Mouse (Mus musculus): ENCODE measurements around the gene Tkt. TPM values are rescaled to one million over a fixed set of nuclear protein-coding genes. Genes with fewer than 3 reads are reported as not detected.

The Tkt gene
- polyA plus RNA-seq (2015; fragmentation: Nextera tagmentation; extraction: Ambion mirVana): 393 and 411 TPM in 2 replicates

- Histone ChIP-seq H3K4me2 (ENCODE audit: low read depth, low read length) (peak within 1 kb of the TSS; percentile 78), H3K9me3 (ENCODE audit: control insufficient read depth, low read length) (no peaks in the 10 kb centered on the region), H3K4me1 (ENCODE audit: control insufficient read depth, insufficient read depth, low read length) (peaks cover 18% of the 10 kb centered on the region), H3K27ac (ENCODE audit: low read length) (peak within 1 kb of the TSS; percentile 95), H3K36me3 (ENCODE audit: control insufficient read depth, insufficient read depth, low read length) (no peaks in the 10 kb centered on the region), H3K4me3 (ENCODE audit: low read length) (peak within 1 kb of the TSS; percentile 72), H3K9ac (ENCODE audit: low read depth, low read length) (peak within 1 kb of the TSS; percentile 93), H3K27me3 (replicated peaks; ENCODE audit: control insufficient read depth, insufficient read depth, low read length) (no peaks in the 10 kb centered on the region)
- peak; percentile 37 for ATAC-seq
- WGBS: 34% methylated on average over 8 of the region's 8 CpGs
These were observed at the start of gene Tkt for GRCm38 (mm10) chr14:30548131-30548720. TSS of gene Tkt (plus strand) at chr14:30548359.

GRCm38 (mm10) chr14:30504990-30505389 lies 43.2 kb upstream of the Tkt start:
- Histone ChIP-seq H3K4me3 (ENCODE audit: low read length) (no peak overlapping the region), H3K4me1 (ENCODE audit: control insufficient read depth, insufficient read depth, low read length) (no peaks in the 10 kb centered on the region), H3K27ac (ENCODE audit: low read length) (no peak overlapping the region), H3K36me3 (ENCODE audit: control insufficient read depth, insufficient read depth, low read length) (peaks cover 6% of the 10 kb centered on the region; the same call in 1 of the 2 replicates), H3K9me3 (ENCODE audit: control insufficient read depth, low read length) (no peaks in the 10 kb centered on the region), H3K27me3 (replicated peaks; ENCODE audit: control insufficient read depth, insufficient read depth, low read length) (no peaks in the 10 kb centered on the region), H3K4me2 (ENCODE audit: low read depth, low read length) (no peak overlapping the region), H3K9ac (ENCODE audit: low read depth, low read length) (no peak overlapping the region)
- WGBS: 90% methylated on average over 5 of the region's 5 CpGs
- ATAC-seq: no peak

DNA sequence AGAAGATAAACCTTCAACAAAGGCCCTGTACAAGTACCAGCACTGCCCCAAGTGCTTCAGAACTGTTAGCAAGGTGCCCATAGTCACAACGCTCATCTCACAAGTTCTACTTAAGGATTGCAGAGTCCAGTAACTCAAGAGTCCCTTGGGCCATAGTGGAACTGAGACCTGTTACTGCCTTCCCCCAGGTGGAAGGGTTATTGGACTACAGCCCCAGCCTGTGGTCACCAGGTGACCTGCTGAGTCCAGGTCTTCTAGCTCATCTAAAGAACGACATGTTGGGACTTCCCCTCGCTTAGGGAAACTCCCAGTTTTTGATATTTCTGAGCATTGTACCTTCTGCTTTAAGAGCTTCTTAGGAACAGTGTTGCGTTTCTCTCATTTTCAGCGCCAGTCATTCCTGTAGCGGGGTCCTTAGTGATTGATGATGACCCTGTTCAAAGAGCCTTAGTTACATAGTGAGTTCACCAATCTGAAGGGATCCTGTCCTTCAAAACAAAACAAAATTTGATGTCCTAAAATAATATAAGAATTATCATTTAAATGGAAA lies 37.9 kb upstream of the Tkt start:
- no peaks in the 10 kb centered on the region for H3K9me3 ChIP-seq (ENCODE audit: control insufficient read depth, low read length)
- H3K4me3 ChIP-seq (ENCODE audit: low read length): no peak overlapping the region
- H3K27ac ChIP-seq (ENCODE audit: low read length): no peak overlapping the region
- no peak overlapping the region for H3K4me2 ChIP-seq (ENCODE audit: low read depth, low read length)
- WGBS: 92% methylated on average over 6 of the region's 6 CpGs
- no peaks in the 10 kb centered on the region for H3K27me3 ChIP-seq (replicated peaks; ENCODE audit: control insufficient read depth, insufficient read depth, low read length)
- 0 out of 2 replicates have a peak, but pooled peaks cover 5% of the 10 kb centered on the region for H3K36me3 ChIP-seq (ENCODE audit: control insufficient read depth, insufficient read depth, low read length)
- no peak for ATAC-seq
- no peak overlapping the region for H3K9ac ChIP-seq (ENCODE audit: low read depth, low read length)
- H3K4me1 ChIP-seq (ENCODE audit: control insufficient read depth, insufficient read depth, low read length): no peaks in the 10 kb centered on the region

GRCm38 (mm10) chr14:30512896-30513295 lies 35.3 kb upstream of the Tkt start:
- ATAC-seq: no peak
- no peaks in the 10 kb centered on the region for H3K4me1 ChIP-seq (ENCODE audit: control insufficient read depth, insufficient read depth, low read length)
- no peak overlapping the region for H3K4me3 ChIP-seq (ENCODE audit: low read length)
- H3K27ac ChIP-seq (ENCODE audit: low read length): no peak overlapping the region
- no peaks in the 10 kb centered on the region for H3K27me3 ChIP-seq (replicated peaks; ENCODE audit: control insufficient read depth, insufficient read depth, low read length)
- 87% methylated on average over 5 of the region's 5 CpGs for WGBS
- H3K9ac ChIP-seq (ENCODE audit: low read depth, low read length): no peak overlapping the region
- H3K4me2 ChIP-seq (ENCODE audit: low read depth, low read length): no peak overlapping the region
- H3K9me3 ChIP-seq (ENCODE audit: control insufficient read depth, low read length): no peaks in the 10 kb centered on the region
- 0 out of 2 replicates have a peak, but pooled peaks cover 5% of the 10 kb centered on the region for H3K36me3 ChIP-seq (ENCODE audit: control insufficient read depth, insufficient read depth, low read length)

- H3K27me3 ChIP-seq (replicated peaks; ENCODE audit: control insufficient read depth, insufficient read depth, low read length): no peaks in the 10 kb centered on the region
- H3K9ac ChIP-seq (ENCODE audit: low read depth, low read length): no peak overlapping the region
- H3K27ac ChIP-seq (ENCODE audit: low read length): no peak overlapping the region
- no peaks in the 10 kb centered on the region for H3K4me1 ChIP-seq (ENCODE audit: control insufficient read depth, insufficient read depth, low read length)
- peaks cover 5% of the 10 kb centered on the region; the same call in 1 of the 2 replicates for H3K36me3 ChIP-seq (ENCODE audit: control insufficient read depth, insufficient read depth, low read length)
- ATAC-seq: peak; percentile 85
- no peak overlapping the region for H3K4me2 ChIP-seq (ENCODE audit: low read depth, low read length)
- no peak overlapping the region for H3K4me3 ChIP-seq (ENCODE audit: low read length)
- 82% methylated on average over 13 of the region's 13 CpGs for WGBS
- no peaks in the 10 kb centered on the region for H3K9me3 ChIP-seq (ENCODE audit: control insufficient read depth, low read length)
These were observed 32.0 kb upstream of the Tkt start for GRCm38 (mm10) chr14:30515931-30516723.

DNA sequence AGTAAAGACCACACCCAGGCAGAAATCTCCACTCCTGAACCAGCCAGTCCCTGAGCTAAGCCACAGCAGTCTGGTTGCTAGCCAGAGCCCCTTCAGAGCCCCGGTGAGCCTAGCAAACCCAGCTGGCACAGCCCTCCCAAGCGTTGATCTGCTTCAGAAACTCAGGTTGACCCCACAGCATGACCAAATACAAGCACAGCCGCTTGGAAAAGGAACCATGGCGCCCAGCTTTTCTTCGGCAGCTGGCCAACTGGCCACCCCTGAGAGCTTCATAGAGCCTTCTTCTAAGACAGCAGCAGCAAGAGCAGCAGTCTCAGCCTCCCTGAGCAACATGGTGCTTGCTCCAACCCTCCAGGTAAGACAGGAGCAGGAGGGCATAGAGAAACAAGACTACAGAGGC lies 28.8 kb upstream of the Tkt start:
- H3K4me3 ChIP-seq (ENCODE audit: low read length): no peak overlapping the region
- H3K9ac ChIP-seq (ENCODE audit: low read depth, low read length): no peak overlapping the region
- no peaks in the 10 kb centered on the region for H3K4me1 ChIP-seq (ENCODE audit: control insufficient read depth, insufficient read depth, low read length)
- H3K27me3 ChIP-seq (replicated peaks; ENCODE audit: control insufficient read depth, insufficient read depth, low read length): no peaks in the 10 kb centered on the region
- no peaks in the 10 kb centered on the region for H3K9me3 ChIP-seq (ENCODE audit: control insufficient read depth, low read length)
- no peak overlapping the region for H3K27ac ChIP-seq (ENCODE audit: low read length)
- H3K36me3 ChIP-seq (ENCODE audit: control insufficient read depth, insufficient read depth, low read length): peaks cover 8% of the 10 kb centered on the region
- ATAC-seq: no peak
- WGBS: 89% methylated on average over 5 of the region's 5 CpGs
- H3K4me2 ChIP-seq (ENCODE audit: low read depth, low read length): no peak overlapping the region

- Histone ChIP-seq H3K4me2 (ENCODE audit: low read depth, low read length) (no peak overlapping the region), H3K27ac (ENCODE audit: low read length) (no peak overlapping the region), H3K9me3 (ENCODE audit: control insufficient read depth, low read length) (no peaks in the 10 kb centered on the region), H3K4me1 (ENCODE audit: control insufficient read depth, insufficient read depth, low read length) (no peaks in the 10 kb centered on the region), H3K36me3 (ENCODE audit: control insufficient read depth, insufficient read depth, low read length) (peaks cover 13% of the 10 kb centered on the region), H3K9ac (ENCODE audit: low read depth, low read length) (no peak overlapping the region), H3K27me3 (replicated peaks; ENCODE audit: control insufficient read depth, insufficient read depth, low read length) (no peaks in the 10 kb centered on the region), H3K4me3 (ENCODE audit: low read length) (no peak overlapping the region)
- no peak for ATAC-seq
- WGBS: 81% methylated on average over 6 of the region's 6 CpGs
These were observed 24.8 kb upstream of the Tkt start for GRCm38 (mm10) chr14:30523356-30523755.

GRCm38 (mm10) chr14:30528392-30528791 lies 19.8 kb upstream of the Tkt start:
- H3K36me3 ChIP-seq (ENCODE audit: control insufficient read depth, insufficient read depth, low read length): peaks cover 5% of the 10 kb centered on the region; the same call in 1 of the 2 replicates
- no peaks in the 10 kb centered on the region for H3K9me3 ChIP-seq (ENCODE audit: control insufficient read depth, low read length)
- no peaks in the 10 kb centered on the region for H3K27me3 ChIP-seq (replicated peaks; ENCODE audit: control insufficient read depth, insufficient read depth, low read length)
- no peak overlapping the region for H3K4me3 ChIP-seq (ENCODE audit: low read length)
- H3K27ac ChIP-seq (ENCODE audit: low read length): no peak overlapping the region
- ATAC-seq: no peak
- 87% methylated on average over 10 of the region's 10 CpGs for WGBS
- H3K9ac ChIP-seq (ENCODE audit: low read depth, low read length): no peak overlapping the region
- H3K4me2 ChIP-seq (ENCODE audit: low read depth, low read length): no peak overlapping the region
- peaks cover 5% of the 10 kb centered on the region; the same call in 1 of the 2 replicates for H3K4me1 ChIP-seq (ENCODE audit: control insufficient read depth, insufficient read depth, low read length)

- ATAC-seq: no peak
- H3K9me3 ChIP-seq (ENCODE audit: control insufficient read depth, low read length): no peaks in the 10 kb centered on the region
- WGBS: 77% methylated on average over 5 of the region's 5 CpGs
- H3K27ac ChIP-seq (ENCODE audit: low read length): no peak overlapping the region
- no peaks in the 10 kb centered on the region for H3K27me3 ChIP-seq (replicated peaks; ENCODE audit: control insufficient read depth, insufficient read depth, low read length)
- no peak overlapping the region for H3K9ac ChIP-seq (ENCODE audit: low read depth, low read length)
- H3K36me3 ChIP-seq (ENCODE audit: control insufficient read depth, insufficient read depth, low read length): peaks cover 5% of the 10 kb centered on the region; the same call in 1 of the 2 replicates
- no peak overlapping the region for H3K4me2 ChIP-seq (ENCODE audit: low read depth, low read length)
- H3K4me3 ChIP-seq (ENCODE audit: low read length): no peak overlapping the region
- H3K4me1 ChIP-seq (ENCODE audit: control insufficient read depth, insufficient read depth, low read length): peaks cover 5% of the 10 kb centered on the region; the same call in 1 of the 2 replicates
These were observed 19.2 kb upstream of the Tkt start for GRCm38 (mm10) chr14:30528961-30529360.

Data from intestine, embryonic 16.5 days (tissue).